Mouse (Mus musculus): Measurements from ENCODE around the gene Ctsl. TPM values are rescaled to one million over a fixed set of nuclear protein-coding genes. Genes with fewer than 3 reads are reported as not detected.

The Ctsl gene
- polyA plus RNA-seq, 1 experiment = 374 TPM

- DNase-seq (ENCODE audit: low read depth) = no peak
Observed at GRCm38 (mm10) chr13:64312916-64313289, 57.8 kb downstream of the Ctsl start.

GRCm38 (mm10) chr13:64312024-64312915 is 58.4 kb downstream of the Ctsl start, which contains the start of gene Aaed1:
Aaed1 (minus strand) TSS chr13:64312710.
- DNase-seq (ENCODE audit: low read depth) = no peak

GRCm38 (mm10) chr13:64311266-64311665 is 59.4 kb downstream of the Ctsl start:
- no peak for DNase-seq (ENCODE audit: low read depth)

GRCm38 (mm10) chr13:64310585-64310984 is 60.1 kb downstream of the Ctsl start:
- no peak for DNase-seq (ENCODE audit: low read depth)

GRCm38 (mm10) chr13:64309842-64310241 is 60.8 kb downstream of the Ctsl start:
- no peak for DNase-seq (ENCODE audit: low read depth)

Other genes with a start within 250 kb of the Ctsl start
- gene Slc35d2, start 241.5 kb downstream of the Ctsl start, polyA plus RNA-seq (2012; rRNA removed) = 5.2 and 5.5 TPM in 2 replicates
- gene Zfp367, start 217.7 kb downstream of the Ctsl start, polyA plus RNA-seq (2012; rRNA removed) = 10.5 and 12.4 TPM in 2 replicates
- gene Habp4, start 209.1 kb downstream of the Ctsl start, polyA plus RNA-seq (2012; rRNA removed) = 16.4 and 19.8 TPM in 2 replicates
- 4.3 and 5.7 TPM in 2 replicates for gene Cdc14b, start 95.6 kb downstream of the Ctsl start, polyA plus RNA-seq (2012; rRNA removed)
- gene Aaed1, start 58.2 kb downstream of the Ctsl start, polyA plus RNA-seq (2012; rRNA removed) = 13.1 and 13.5 TPM in 2 replicates
- 12.0 and 14.4 TPM in 2 replicates for gene Cdk20, start 61.4 kb upstream of the Ctsl start, polyA plus RNA-seq (2012; rRNA removed)
- gene Fam240b, start 126.9 kb upstream of the Ctsl start, polyA plus RNA-seq (2012; rRNA removed) = not detected in 2 replicates